Mouse (Mus musculus): ENCODE data around the gene Mapkapk2. TPM values are rescaled to one million over a fixed set of nuclear protein-coding genes. Genes with fewer than 3 reads are reported as not detected.
"Not testable (repeated sequence)": the region's sequence is repeated elsewhere in the genome, so short reads cannot be mapped to it uniquely, and the experiment has no call there.

Gene Mapkapk2
- polyA plus RNA-seq, 1 experiment = 87.6 TPM

DNA sequence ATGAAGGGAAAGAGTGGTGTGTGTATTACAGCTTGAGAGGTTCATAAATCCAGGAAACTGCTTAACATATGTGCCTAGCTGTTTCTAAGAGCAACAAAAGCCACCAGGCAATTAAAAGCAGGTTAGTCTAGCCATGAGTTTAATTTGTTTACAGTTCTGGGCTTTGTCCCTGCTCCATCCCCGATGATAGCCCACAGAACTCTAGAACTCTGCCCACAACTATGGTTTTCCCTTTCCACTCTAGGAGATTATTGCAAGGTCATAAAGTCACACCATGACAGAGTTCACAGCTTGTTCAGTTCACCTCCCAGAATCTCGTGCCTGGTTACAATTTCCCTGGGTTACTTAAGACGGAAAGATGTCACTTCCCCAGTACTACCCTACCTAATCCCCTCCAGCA, 66.4 kb downstream of the Mapkapk2 start:
- no peak overlapping the region for H3K4me3 ChIP-seq (ENCODE audit: insufficient read depth, low read depth, low read length)
- no peak overlapping the region for H3K27ac ChIP-seq (replicated peaks; ENCODE audit: low read depth, low read length)
- H3K4me1 ChIP-seq (ENCODE audit: control insufficient read depth, insufficient read depth, insufficient read length, low read length) = no peaks in the 10 kb centered on the region

DNA sequence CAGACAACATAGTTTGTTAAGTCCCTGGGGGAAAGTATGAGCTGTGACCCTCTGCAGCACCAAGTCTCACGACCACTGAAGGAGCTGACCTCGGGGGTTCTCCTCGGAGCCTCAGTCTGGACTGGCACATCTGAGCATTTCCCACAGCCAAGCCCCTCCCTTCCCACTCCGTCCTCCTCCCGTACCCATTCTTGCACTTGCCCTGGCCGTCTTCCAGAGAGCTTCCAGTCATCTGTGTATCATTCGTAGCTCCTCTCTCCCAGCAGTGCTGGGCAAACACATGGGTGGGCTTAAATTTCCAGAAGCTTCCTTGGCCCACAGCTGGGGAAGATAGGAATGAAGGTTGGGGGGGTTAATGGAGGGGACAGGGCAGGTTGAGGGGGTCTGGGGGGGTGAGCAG, 67.4 kb downstream of the Mapkapk2 start:
- H3K4me3 ChIP-seq (ENCODE audit: insufficient read depth, low read depth, low read length) = no peak overlapping the region
- H3K4me1 ChIP-seq (ENCODE audit: control insufficient read depth, insufficient read depth, insufficient read length, low read length) = no peaks in the 10 kb centered on the region
- no peak overlapping the region for H3K27ac ChIP-seq (replicated peaks; ENCODE audit: low read depth, low read length)

DNA sequence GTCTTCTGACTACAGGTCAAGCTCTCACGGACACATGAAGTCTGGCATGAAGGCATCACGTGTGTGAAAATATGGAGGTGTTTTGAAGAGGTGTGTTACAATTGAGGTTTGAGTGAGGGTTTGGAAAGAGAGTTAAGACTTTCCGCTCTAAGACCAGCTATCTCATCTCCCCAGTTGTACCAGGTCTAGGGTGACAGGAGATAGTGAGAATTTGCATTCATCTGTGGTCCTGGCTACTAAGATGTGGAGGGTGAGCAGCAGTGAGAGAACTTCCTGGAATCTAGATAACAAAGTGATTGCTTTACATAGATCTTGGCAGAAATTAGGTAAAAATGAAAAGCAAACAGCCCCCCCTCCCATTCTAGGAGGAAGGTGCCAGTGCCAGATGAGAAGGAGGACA, 68.4 kb downstream of the Mapkapk2 start:
- no peaks in the 10 kb centered on the region for H3K4me1 ChIP-seq (ENCODE audit: control insufficient read depth, insufficient read depth, insufficient read length, low read length)
- no peak overlapping the region for H3K27ac ChIP-seq (replicated peaks; ENCODE audit: low read depth, low read length)
- H3K4me3 ChIP-seq (ENCODE audit: insufficient read depth, low read depth, low read length) = no peak overlapping the region

DNA sequence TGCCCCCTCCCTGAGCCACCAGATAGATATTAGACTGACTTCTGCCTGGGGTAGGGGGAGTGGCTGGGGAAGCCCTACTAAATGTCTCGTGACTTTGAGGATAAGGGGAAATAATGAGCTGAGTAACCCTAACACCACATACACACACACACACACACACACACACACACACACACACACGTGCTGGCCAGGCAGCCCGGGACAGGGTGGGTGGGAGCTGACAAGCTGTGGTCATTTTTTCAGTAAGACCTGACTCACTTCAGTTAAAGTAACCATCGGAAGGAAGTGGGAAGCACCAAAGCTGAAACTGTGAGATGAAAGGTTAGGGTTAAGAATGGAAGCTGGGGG, 71.8 kb downstream of the Mapkapk2 start:
- no peaks in the 10 kb centered on the region for H3K4me1 ChIP-seq (ENCODE audit: control insufficient read depth, insufficient read depth, insufficient read length, low read length)
- H3K4me3 ChIP-seq (ENCODE audit: insufficient read depth, low read depth, low read length) = no peak overlapping the region
- H3K27ac ChIP-seq (replicated peaks; ENCODE audit: low read depth, low read length) = no peak overlapping the region

DNA sequence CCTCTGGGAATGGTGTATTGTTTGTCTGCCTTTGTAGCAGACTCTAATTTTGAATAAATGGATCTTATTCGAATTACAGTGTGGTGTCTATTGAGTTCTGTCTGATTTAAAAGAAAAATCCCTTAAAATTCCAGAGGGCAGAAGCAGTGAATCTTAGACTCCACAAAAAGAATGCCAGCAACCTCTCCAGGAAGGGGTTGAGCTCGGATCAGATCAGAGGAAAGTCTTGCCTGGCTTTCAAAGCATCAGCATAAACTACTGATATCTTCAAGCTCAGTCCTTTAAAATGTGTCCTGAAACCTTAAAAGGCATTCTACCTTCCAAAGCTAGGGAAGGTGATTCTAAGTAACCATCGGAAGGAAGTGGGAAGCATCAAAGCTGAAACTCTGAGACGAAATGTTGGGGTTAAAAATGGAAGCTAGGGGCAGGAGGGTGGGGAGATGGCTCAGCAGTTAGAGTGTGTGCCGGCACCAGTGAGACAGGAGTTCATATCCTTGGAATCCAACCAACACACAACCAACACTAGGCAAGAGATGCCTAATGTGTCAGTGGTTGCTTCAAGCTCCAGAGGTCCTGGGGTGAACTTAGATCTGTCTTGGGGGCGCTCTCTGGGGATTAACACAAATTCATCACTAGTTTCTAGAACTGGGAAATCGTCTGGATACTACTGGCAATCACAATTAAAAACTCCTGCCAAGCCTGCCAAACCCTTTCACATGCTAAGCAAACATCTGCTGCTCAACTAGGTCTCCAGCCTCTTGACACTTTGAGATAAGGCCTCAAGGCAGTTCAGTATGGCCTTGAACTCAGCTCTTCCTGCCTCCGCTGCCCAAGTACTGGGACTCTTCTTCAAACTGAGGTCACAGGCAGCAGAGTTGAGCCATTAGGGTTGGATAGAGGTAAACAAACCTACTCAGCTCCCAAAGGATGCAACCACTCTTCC, 72.5 kb downstream of the Mapkapk2 start:
- Histone ChIP-seq H3K27ac (replicated peaks; ENCODE audit: low read depth, low read length) (no peak overlapping the region), H3K4me1 (ENCODE audit: control insufficient read depth, insufficient read depth, insufficient read length, low read length) (no peaks in the 10 kb centered on the region), H3K4me3 (ENCODE audit: insufficient read depth, low read depth, low read length) (no peak overlapping the region)

DNA sequence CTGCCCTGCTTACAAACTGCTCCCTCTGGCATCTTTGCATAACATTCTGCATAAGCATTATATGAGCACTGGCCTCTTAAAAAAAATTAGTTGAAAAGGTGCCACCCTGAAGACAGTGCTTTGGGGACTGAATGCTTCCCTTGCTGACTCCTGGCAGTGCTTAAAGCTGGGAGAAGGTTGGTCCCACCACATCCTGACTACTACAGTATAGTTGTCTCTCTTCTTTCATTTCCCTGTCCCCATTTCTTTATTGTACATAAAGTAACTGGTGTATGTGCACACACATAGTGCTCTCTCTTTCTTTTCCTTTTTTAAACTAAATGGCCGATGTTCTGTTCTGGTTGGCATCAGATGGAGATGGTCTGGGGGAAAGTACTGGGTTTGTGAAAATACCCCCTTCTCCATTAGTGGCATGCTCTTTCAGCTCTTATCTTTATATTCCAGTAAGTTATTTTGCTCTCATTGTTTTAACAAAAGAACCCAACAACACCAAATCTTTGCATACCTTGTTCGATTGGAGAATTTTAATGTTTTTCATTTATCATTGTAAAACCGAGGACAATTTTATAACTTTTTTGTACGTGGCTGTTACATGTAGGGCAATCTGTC, 74.3 kb downstream of the Mapkapk2 start:
- H3K27ac ChIP-seq (replicated peaks; ENCODE audit: low read depth, low read length); H3K4me1 ChIP-seq (ENCODE audit: control insufficient read depth, insufficient read depth, insufficient read length, low read length); H3K4me3 ChIP-seq (ENCODE audit: insufficient read depth, low read depth, low read length): not testable (repeated sequence)

DNA sequence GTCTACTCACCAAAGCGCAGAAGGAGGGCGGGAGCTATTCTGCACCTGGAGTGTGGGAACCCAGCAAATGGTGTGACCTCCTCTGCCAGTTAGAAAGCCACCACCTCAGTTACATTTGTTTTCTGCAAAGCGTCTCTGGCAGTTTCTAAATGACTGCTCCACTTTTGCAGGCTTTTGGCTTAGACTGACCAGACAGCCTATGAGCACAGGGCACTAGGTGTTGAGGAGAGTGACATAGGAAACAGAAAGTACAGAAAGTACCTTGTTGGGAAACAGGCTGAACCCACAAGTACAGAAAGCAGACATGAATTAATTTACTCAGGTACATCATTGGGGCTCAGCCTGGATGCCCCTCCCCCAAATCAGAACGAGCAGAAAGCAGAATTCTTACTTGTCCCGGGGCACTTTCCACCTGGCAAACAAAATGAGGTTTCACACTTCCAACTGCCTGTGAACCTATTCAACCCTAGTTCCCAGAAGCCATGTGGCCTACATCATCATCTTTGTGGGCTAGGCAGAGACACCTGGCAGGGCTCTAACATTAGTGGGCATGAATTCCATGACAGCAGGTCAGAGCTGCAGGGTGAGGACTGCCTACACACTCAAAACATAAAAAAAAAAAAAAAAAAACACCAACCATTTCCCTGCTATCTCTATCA, 74.9 kb downstream of the Mapkapk2 start:
- H3K4me1 ChIP-seq (ENCODE audit: control insufficient read depth, insufficient read depth, insufficient read length, low read length) = no peaks in the 10 kb centered on the region
- no peak overlapping the region for H3K4me3 ChIP-seq (ENCODE audit: insufficient read depth, low read depth, low read length)

DNA sequence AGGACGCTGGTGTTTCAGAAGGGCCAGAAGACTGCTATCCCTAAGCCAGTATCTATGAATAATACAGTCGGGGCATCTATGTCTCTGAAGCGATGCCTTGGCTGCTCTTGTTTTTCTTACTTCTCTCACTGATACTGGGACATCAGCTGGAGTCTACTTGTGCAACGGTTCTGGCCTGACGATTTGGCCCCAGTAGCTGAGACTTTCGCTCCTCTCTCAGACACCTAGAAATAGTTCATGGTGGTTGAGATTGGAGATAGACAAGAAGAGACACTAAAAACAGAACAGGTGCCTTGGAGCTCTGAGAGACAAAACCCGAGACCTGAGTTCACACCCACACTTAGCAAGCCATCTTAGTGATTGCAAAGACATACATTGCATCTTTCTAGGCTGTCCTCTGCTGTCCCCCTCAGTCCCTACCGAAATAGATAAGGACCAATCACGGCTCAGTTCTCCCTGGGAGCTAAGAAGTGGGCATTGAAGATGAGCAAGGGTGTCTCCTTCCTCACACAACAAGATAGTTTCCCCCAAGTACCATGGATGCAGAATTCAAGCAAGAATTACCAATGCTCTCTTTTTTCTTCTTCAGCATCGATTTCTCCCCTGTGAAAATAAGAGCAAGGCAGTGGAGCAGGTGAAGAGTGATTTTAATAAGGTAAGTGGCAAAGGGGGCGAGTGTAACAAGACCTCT, 75.6 kb downstream of the Mapkapk2 start:
- Histone ChIP-seq H3K4me1 (ENCODE audit: control insufficient read depth, insufficient read depth, insufficient read length, low read length) (no peaks in the 10 kb centered on the region), H3K27ac (replicated peaks; ENCODE audit: low read depth, low read length) (no peak overlapping the region), H3K4me3 (ENCODE audit: insufficient read depth, low read depth, low read length) (no peak overlapping the region)

More for the DNA sequence above, 74.9 kb downstream of the Mapkapk2 start:
- no peak overlapping the region for H3K27ac ChIP-seq (replicated peaks; ENCODE audit: low read depth, low read length)

DNA sequence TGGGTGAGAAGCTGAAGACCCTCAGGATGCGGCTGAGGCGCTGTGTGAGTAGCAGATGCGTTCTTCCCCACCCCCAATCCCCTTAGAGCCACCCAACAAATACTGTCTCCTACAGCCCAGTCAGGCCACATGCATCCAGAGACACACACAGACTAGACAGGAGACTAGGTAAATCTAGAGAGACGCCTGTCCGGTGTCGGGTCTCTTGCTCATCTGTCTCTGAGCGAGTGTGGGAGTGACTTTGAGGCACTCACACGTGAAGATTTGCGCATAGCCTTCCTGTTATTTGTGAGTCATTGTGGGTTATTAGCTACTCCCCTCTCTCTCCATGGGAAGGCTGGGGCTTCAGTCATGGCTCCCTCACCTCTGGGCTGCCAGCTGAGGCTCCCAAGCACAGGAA, 76.2 kb downstream of the Mapkapk2 start:
- Histone ChIP-seq H3K4me3 (ENCODE audit: insufficient read depth, low read depth, low read length) (no peak overlapping the region), H3K4me1 (ENCODE audit: control insufficient read depth, insufficient read depth, insufficient read length, low read length) (no peaks in the 10 kb centered on the region), H3K27ac (replicated peaks; ENCODE audit: low read depth, low read length) (no peak overlapping the region)

DNA sequence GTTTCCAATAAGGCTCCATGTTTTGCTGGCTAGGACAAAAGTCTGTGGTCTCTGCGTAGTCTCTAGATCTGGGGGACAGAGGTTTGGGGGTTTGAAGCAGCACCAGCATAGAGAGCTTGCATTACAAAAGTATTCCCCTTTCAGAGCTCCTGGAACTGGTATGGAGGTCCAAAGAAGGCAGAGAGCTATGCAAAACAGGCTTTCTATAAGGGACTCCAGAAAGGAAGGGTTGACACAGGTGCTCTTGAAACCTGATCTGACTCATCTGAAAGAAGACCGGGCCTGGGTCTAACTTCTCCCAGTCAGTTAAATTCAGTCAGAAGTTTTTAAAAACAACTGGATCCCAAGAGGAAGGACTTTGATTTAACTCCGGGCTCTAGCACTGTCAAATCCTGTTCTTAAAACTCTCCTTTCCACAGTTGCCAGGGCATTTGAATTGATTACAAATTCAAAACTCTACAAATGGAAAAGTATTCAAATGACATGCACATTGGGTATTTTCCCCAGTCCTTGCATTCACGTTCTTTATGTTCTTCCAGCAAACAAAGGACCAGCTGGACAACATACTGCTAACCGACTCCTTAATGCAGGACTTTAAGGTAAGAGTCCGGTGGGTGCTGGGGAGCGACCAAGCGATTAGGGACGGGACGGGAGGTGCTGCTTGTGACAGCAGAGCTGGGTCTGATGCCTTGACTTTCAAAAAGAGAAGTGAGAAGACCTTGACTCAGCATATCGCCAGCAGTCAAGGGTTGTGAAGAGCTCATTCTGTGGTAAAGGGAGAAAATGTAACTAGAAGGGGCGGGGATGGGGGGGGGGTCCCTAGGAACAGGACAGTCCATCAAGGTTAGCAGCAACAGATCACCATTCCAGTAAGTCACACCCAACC, 77.0 kb downstream of the Mapkapk2 start:
- no peaks in the 10 kb centered on the region for H3K4me1 ChIP-seq (ENCODE audit: control insufficient read depth, insufficient read depth, insufficient read length, low read length)

DNA sequence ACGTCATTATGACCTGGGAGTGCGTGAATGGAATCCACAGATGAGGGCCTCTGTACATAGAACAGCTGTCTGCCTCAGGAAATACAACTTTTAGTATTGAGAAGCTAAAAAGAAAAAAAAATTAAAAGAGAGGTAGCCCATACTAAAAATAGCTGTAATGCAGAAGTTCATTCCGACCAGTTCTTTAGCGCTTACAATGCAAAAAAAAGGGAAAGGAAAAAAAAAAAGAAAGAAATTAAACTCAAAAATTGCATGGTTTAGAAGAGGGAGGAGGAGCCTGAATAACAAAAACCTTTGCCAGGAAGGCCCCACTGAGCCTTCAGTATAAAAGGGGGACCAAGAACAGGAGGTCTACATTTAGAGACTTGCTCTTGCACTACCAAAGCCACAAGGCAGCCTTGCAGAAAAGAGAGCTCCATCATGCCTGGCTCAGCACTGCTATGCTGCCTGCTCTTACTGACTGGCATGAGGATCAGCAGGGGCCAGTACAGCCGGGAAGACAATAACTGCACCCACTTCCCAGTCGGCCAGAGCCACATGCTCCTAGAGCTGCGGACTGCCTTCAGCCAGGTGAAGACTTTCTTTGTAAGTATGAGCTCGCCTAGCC, 78.0 kb downstream of the Mapkapk2 start, which contains the start of gene Il10:
Gene Il10, plus strand, starts transcription at position 354 of the 607 bp plus-strand sequence.
- no peak within 1 kb of the TSS for H3K27ac ChIP-seq (replicated peaks; ENCODE audit: low read depth, low read length)
- H3K4me1 ChIP-seq (ENCODE audit: control insufficient read depth, insufficient read depth, insufficient read length, low read length) = no peaks in the 10 kb centered on the region
- peak within 1 kb of the TSS; percentile 7; the same call in 1 of the 2 replicates for H3K4me3 ChIP-seq (ENCODE audit: insufficient read depth, low read depth, low read length)

More for the DNA sequence above, 77.0 kb downstream of the Mapkapk2 start:
- H3K27ac ChIP-seq (replicated peaks; ENCODE audit: low read depth, low read length) = no peak overlapping the region; the same call in 1 of the 2 replicates
- no peak overlapping the region; the same call in 1 of the 2 replicates for H3K4me3 ChIP-seq (ENCODE audit: insufficient read depth, low read depth, low read length)

DNA sequence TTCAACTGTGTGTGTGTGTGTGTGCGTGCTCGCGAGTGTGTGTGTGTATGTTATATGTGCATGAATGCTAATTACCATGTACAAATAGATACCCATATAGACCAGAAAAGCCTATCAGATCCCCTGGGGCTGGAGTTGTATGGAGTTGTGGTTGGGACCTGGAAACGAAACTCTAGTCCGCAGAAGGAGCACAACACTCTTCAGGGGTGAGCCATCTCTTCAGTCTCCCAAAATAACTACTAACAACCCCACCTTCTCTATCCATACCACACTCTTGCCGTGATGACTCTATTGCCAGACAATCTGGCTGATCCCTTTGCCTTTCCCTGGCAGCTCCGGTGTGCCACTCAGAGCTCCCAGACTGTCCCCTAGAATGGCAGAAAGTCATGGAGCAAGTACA, 81.7 kb downstream of the Mapkapk2 start:
- Histone ChIP-seq H3K4me1 (ENCODE audit: control insufficient read depth, insufficient read depth, insufficient read length, low read length) (no peaks in the 10 kb centered on the region), H3K4me3 (ENCODE audit: insufficient read depth, low read depth, low read length) (no peak overlapping the region), H3K27ac (replicated peaks; ENCODE audit: low read depth, low read length) (no peak overlapping the region)

DNA sequence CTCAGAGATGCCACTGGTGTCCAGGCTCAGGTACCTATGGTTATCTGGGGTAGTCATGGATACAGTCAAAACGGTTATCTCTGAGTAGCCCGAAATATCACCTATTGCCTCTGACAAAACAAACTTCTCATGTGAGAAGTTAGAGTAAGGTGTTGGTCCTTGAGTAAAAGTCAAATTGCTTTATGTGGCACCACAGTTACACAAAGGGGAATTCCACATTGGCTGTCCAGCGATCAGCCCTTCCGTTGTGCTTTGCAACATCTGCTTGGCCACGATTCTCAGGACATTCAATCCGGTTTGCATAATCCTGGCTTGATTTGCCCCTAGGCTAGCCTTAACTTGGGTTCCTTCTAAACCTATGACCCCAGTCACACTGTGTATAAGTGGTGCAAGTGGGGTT, 82.3 kb downstream of the Mapkapk2 start:
- H3K4me1 ChIP-seq (ENCODE audit: control insufficient read depth, insufficient read depth, insufficient read length, low read length) = no peaks in the 10 kb centered on the region
- no peak overlapping the region for H3K4me3 ChIP-seq (ENCODE audit: insufficient read depth, low read depth, low read length)
- H3K27ac ChIP-seq (replicated peaks; ENCODE audit: low read depth, low read length) = no peak overlapping the region

DNA sequence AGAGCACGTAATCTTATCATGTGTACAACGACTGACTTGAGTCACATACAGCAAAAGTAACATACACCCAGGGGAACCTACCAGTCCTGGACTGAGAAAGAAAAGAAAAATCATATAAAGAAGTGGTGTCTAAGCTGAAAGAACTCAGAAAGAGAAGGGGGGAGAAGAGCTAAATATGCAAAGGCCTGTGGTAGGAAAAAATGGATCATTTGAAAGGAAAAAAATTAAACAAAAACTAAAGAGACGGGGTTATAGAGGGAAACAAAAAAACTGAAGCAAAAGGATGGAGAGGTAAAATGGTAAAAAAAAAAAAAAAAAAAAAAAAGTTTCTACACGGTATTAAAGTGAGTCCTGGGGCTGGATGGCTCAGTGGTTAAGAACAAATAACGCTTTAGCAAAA, 83.7 kb downstream of the Mapkapk2 start:
- Histone ChIP-seq H3K4me1 (ENCODE audit: control insufficient read depth, insufficient read depth, insufficient read length, low read length) (no peaks in the 10 kb centered on the region), H3K27ac (replicated peaks; ENCODE audit: low read depth, low read length) (no peak overlapping the region), H3K4me3 (ENCODE audit: insufficient read depth, low read depth, low read length) (no peak overlapping the region)
